Mouse (Mus musculus) stomach, postnatal 0 days (tissue): ENCODE measurements around the gene Rcor1. TPM values are rescaled to one million over a fixed set of nuclear protein-coding genes. Genes with fewer than 3 reads are reported as not detected.

ENCODE experiments used
- ATAC-seq: fragments of 200-750 bp; cut with Nextera tagmentation; 2 replicates; pipeline ENCODE4 v1.8.0; 2017; ENCODE audit not compliant: low FRiP score, low TSS enrichment
- DNase-seq: peaks from one replicate; pipeline ENCODE4 v3.0.0-alpha.2; 2016; ENCODE audit warnings: low spot score
- H3K27ac ChIP-seq: fragments of 300-500 bp; sonication (generic); replicated peaks from 2 replicates; pipeline ENCODE4 v1.5.1; 2014; ENCODE audit warnings: mild to moderate bottlenecking, control low read depth
- H3K27me3 ChIP-seq: fragments of 300-500 bp; sonication (generic); 2 replicates; pipeline ENCODE4 v1.6.1; 2014; ENCODE audit warnings: low read length; ENCODE audit not compliant: control insufficient read depth, insufficient read depth
- H3K36me3 ChIP-seq: fragments of 300-500 bp; sonication (generic); 2 replicates; pipeline ENCODE4 v1.6.1; 2014; ENCODE audit warnings: low read length, mixed read lengths; ENCODE audit not compliant: control insufficient read depth, insufficient read depth
- H3K4me1 ChIP-seq: fragments of 300-500 bp; sonication (generic); replicated peaks from 2 replicates; pipeline ENCODE4 v1.6.1; 2014; ENCODE audit warnings: antibody characterized with exemption; ENCODE audit not compliant: control insufficient read depth, insufficient read depth
- H3K4me2 ChIP-seq: fragments of 300-500 bp; sonication (generic); replicated peaks from 2 replicates; pipeline ENCODE4 v1.6.1; 2014; ENCODE audit warnings: low read depth, mild to moderate bottlenecking, control low read depth, moderate library complexity
- H3K4me3 ChIP-seq: fragments of 300-500 bp; sonication (generic); 2 replicates; pipeline ENCODE4 v1.5.1; 2014; ENCODE audit warnings: low read depth, low read length, control low read depth
- H3K9ac ChIP-seq: fragments of 300-500 bp; sonication (generic); 2 replicates; pipeline ENCODE4 v1.6.1; 2014; ENCODE audit warnings: mild to moderate bottlenecking, low read length, control low read depth, mixed read lengths
- H3K9me3 ChIP-seq: fragments of 300-500 bp; sonication (generic); 2 replicates; pipeline ENCODE4 v1.6.1; 2016; ENCODE audit warnings: low read length; ENCODE audit not compliant: control insufficient read depth
- CTCF ChIP-seq: IDR thresholded peaks from 2 replicates; pipeline ENCODE4 v1.5.1; 2016; ENCODE audit warnings: antibody characterized with exemption, low read depth, mild to moderate bottlenecking, moderate library complexity
- EP300 ChIP-seq: optimal IDR thresholded peaks from 2 replicates; pipeline ENCODE3; 2016; ENCODE audit warnings: antibody characterized with exemption
- WGBS: fragments of 180-500 bp; shearing (Covaris S2); extraction: QIAGEN DNeasy Blood & Tissue Kit; methylation state at CpG from one replicate; pipeline ENCODE4 v1.1.7; 2014; 5-methylcytosine and 5-hydroxymethylcytosine counted together
- polyA plus RNA-seq: library from polyadenylated mRNA; unstranded; fragments of >200 nt; fragmentation: Nextera tagmentation; extraction: Ambion mirVana; gene quantifications from 2 replicates; pipeline ENCODE4 v1.2.1, GENCODE M21; 2015

The Rcor1 gene
- polyA plus RNA-seq, 1 experiment from 2014 or later, result 7.9 TPM

GRCm38 (mm10) chr12:111087066-111087465, 47.9 kb downstream of the Rcor1 start:
- no peak for DNase-seq
- TF ChIP-seq CTCF, result no peak
- no peak for TF ChIP-seq EP300
- ATAC-seq, result no peak

GRCm38 (mm10) chr12:111088186-111088585, 49.0 kb downstream of the Rcor1 start:
- no peaks in the 10 kb centered on the region for H3K27me3 ChIP-seq
- H3K27ac ChIP-seq, result peak overlapping the region; percentile 18; the same call in 1 of the 2 replicates

More at GRCm38 (mm10) chr12:111087066-111087465, 47.9 kb downstream of the Rcor1 start:
- no peaks in the 10 kb centered on the region for H3K4me1 ChIP-seq
- H3K9ac ChIP-seq, result no peak overlapping the region
- H3K4me2 ChIP-seq, result no peak overlapping the region
- no peak overlapping the region for H3K27ac ChIP-seq
- H3K36me3 ChIP-seq, result no peaks in the 10 kb centered on the region
- H3K27me3 ChIP-seq, result no peaks in the 10 kb centered on the region
- 83% methylated on average over 1 of the region's 1 CpGs for WGBS
- no peak overlapping the region for H3K4me3 ChIP-seq
- no peaks in the 10 kb centered on the region for H3K9me3 ChIP-seq

GRCm38 (mm10) chr12:111088731-111089141, 49.6 kb downstream of the Rcor1 start:
- DNase-seq (no peak), ATAC-seq (no peak)
- TF ChIP-seq EP300 (no peak), CTCF (no peak)
- H3K4me3 ChIP-seq, result no peak overlapping the region
- H3K9ac ChIP-seq, result no peak overlapping the region
- H3K27me3 ChIP-seq, result no peaks in the 10 kb centered on the region
- no peaks in the 10 kb centered on the region for H3K4me1 ChIP-seq
- 0 out of 2 replicates have a peak overlapping the region, but pooled peaks have one; percentile 4 for H3K27ac ChIP-seq
- H3K36me3 ChIP-seq, result no peaks in the 10 kb centered on the region
- H3K4me2 ChIP-seq, result no peak overlapping the region
- no peaks in the 10 kb centered on the region for H3K9me3 ChIP-seq
- 62% methylated on average over 3 of the region's 3 CpGs for WGBS

More at GRCm38 (mm10) chr12:111088186-111088585, 49.0 kb downstream of the Rcor1 start:
- TF ChIP-seq CTCF (peak; percentile 87), EP300 (no peak)
- DNase-seq, result peak; percentile 75
- 28% methylated on average over 5 of the region's 5 CpGs for WGBS
- no peaks in the 10 kb centered on the region for H3K4me1 ChIP-seq
- no peaks in the 10 kb centered on the region for H3K9me3 ChIP-seq
- H3K36me3 ChIP-seq, result no peaks in the 10 kb centered on the region
- no peak overlapping the region for H3K4me2 ChIP-seq
- no peak overlapping the region for H3K4me3 ChIP-seq
- ATAC-seq, result no peak
- H3K9ac ChIP-seq, result no peak overlapping the region

GRCm38 (mm10) chr12:111089145-111089544, 50.0 kb downstream of the Rcor1 start:
- no peak for TF ChIP-seq CTCF
- no peak for TF ChIP-seq EP300
- Histone ChIP-seq H3K36me3 (no peaks in the 10 kb centered on the region), H3K9me3 (no peaks in the 10 kb centered on the region), H3K27me3 (no peaks in the 10 kb centered on the region), H3K27ac (0 out of 2 replicates have a peak overlapping the region, but pooled peaks have one; percentile 4), H3K9ac (no peak overlapping the region), H3K4me3 (no peak overlapping the region), H3K4me1 (no peaks in the 10 kb centered on the region), H3K4me2 (no peak overlapping the region)
- WGBS, result 72% methylated on average over 7 of the region's 7 CpGs
- DNase-seq (no peak), ATAC-seq (peak; percentile 74)

- DNase-seq, result no peak
- Histone ChIP-seq H3K4me1 (no peaks in the 10 kb centered on the region), H3K4me3 (no peak overlapping the region), H3K9me3 (no peaks in the 10 kb centered on the region), H3K27ac (no peak overlapping the region), H3K9ac (no peak overlapping the region), H3K36me3 (no peaks in the 10 kb centered on the region), H3K4me2 (no peak overlapping the region), H3K27me3 (no peaks in the 10 kb centered on the region)
- no peak for ATAC-seq
- TF ChIP-seq EP300 (no peak), CTCF (no peak)
Measured at GRCm38 (mm10) chr12:111090801-111091200, 51.6 kb downstream of the Rcor1 start.

GRCm38 (mm10) chr12:111091981-111092380, 52.8 kb downstream of the Rcor1 start:
- WGBS, result 76% methylated on average over 10 of the region's 10 CpGs
- H3K4me3 ChIP-seq, result no peak overlapping the region
- H3K9me3 ChIP-seq, result no peaks in the 10 kb centered on the region
- no peak for ATAC-seq
- H3K4me1 ChIP-seq, result no peaks in the 10 kb centered on the region
- no peaks in the 10 kb centered on the region for H3K27me3 ChIP-seq
- no peak overlapping the region for H3K27ac ChIP-seq
- no peak overlapping the region for H3K4me2 ChIP-seq
- no peak overlapping the region for H3K9ac ChIP-seq
- H3K36me3 ChIP-seq, result no peaks in the 10 kb centered on the region
- no peak for TF ChIP-seq CTCF
- TF ChIP-seq EP300, result no peak
- no peak for DNase-seq
